Mouse (Mus musculus) lung, postnatal 0 days (tissue): Measurements from ENCODE around the gene Klhdc9. TPM values are rescaled to one million over a fixed set of nuclear protein-coding genes. Genes with fewer than 3 reads are reported as not detected.

Source experiments
- ATAC-seq: fragments of 200-750 bp; cut with Nextera tagmentation; 2 replicates; pipeline ENCODE4 v1.8.0; 2017; ENCODE audit warnings: moderate library complexity
- DNase-seq: peaks from one replicate; pipeline ENCODE4 v3.0.0-alpha.2; 2016; ENCODE audit warnings: low spot score
- H3K27ac ChIP-seq: fragments of 300-500 bp; sonication (generic); 2 replicates; pipeline ENCODE4 v1.5.1; 2014; ENCODE audit warnings: antibody characterized with exemption, mild to moderate bottlenecking, low read length, mixed read lengths
- H3K27me3 ChIP-seq: fragments of 300-500 bp; sonication (generic); replicated peaks from 2 replicates; pipeline ENCODE4 v1.6.1; 2014; ENCODE audit warnings: low read length, mixed read lengths; ENCODE audit not compliant: insufficient read depth
- H3K36me3 ChIP-seq: fragments of 300-500 bp; sonication (generic); 2 replicates; pipeline ENCODE4 v1.6.1; 2014; ENCODE audit warnings: low read length, mixed read lengths; ENCODE audit not compliant: insufficient read depth
- H3K4me1 ChIP-seq: fragments of 300-500 bp; sonication (generic); 2 replicates; pipeline ENCODE4 v1.6.1; 2014; ENCODE audit warnings: antibody characterized with exemption, low read depth, low read length, mixed read lengths; ENCODE audit not compliant: insufficient read depth
- H3K4me2 ChIP-seq: fragments of 300-500 bp; sonication (generic); replicated peaks from 2 replicates; pipeline ENCODE4 v1.6.1; 2014; ENCODE audit warnings: low read depth, mild to moderate bottlenecking, low read length, moderate library complexity, mixed read lengths
- H3K4me3 ChIP-seq: fragments of 300-500 bp; sonication (generic); 2 replicates; pipeline ENCODE4 v1.5.1; 2014; ENCODE audit warnings: low read depth, low read length
- H3K9ac ChIP-seq: fragments of 300-500 bp; sonication (generic); replicated peaks from 2 replicates; pipeline ENCODE4 v1.6.1; 2014; ENCODE audit warnings: low read depth, mild to moderate bottlenecking
- H3K9me3 ChIP-seq: fragments of 300-500 bp; sonication (generic); 2 replicates; pipeline ENCODE4 v1.6.1; 2016; ENCODE audit warnings: low read length, mixed read lengths
- CTCF ChIP-seq: IDR thresholded peaks from 2 replicates; pipeline ENCODE4 v1.5.1; 2016; ENCODE audit warnings: antibody characterized with exemption, mild to moderate bottlenecking
- EP300 ChIP-seq: IDR thresholded peaks from 2 replicates; pipeline ENCODE4 v1.6.1; 2016; ENCODE audit warnings: antibody characterized with exemption, mild to moderate bottlenecking, control low read depth
- WGBS: fragments of 180-500 bp; shearing (Covaris S2); extraction: QIAGEN DNeasy Blood & Tissue Kit; methylation state at CpG from one replicate; pipeline ENCODE4 v1.1.7; 2014; 5-methylcytosine and 5-hydroxymethylcytosine counted together
- polyA plus RNA-seq: library from polyadenylated mRNA; unstranded; fragments of >200 nt; fragmentation: Nextera tagmentation; extraction: Ambion mirVana; gene quantifications from 2 replicates; pipeline ENCODE4 v1.2.1, GENCODE M21; 2015

Klhdc9 gene
- polyA plus RNA-seq, 1 experiment from 2014 or later: 4.0 TPM

GRCm38 (mm10) chr1:171348665-171349064, 11.9 kb downstream of the Klhdc9 start:
- Histone ChIP-seq H3K36me3 (no peaks in the 10 kb centered on the region), H3K27me3 (no peaks in the 10 kb centered on the region), H3K9me3 (peaks cover 5% of the 10 kb centered on the region; the same call in 1 of the 2 replicates), H3K4me2 (no peak overlapping the region), H3K4me1 (peaks cover 16% of the 10 kb centered on the region; the same call in 1 of the 2 replicates), H3K4me3 (no peak overlapping the region), H3K9ac (no peak overlapping the region), H3K27ac (no peak overlapping the region)
- TF ChIP-seq EP300 (no peak), CTCF (no peak)
- WGBS: 91% methylated on average over 3 of the region's 3 CpGs
- DNase-seq: no peak
- ATAC-seq: no peak

- Histone ChIP-seq H3K36me3 (0 out of 2 replicates have a peak, but pooled peaks cover 2% of the 10 kb centered on the region), H3K4me2 (peak overlapping the region; percentile 95), H3K27me3 (no peaks in the 10 kb centered on the region), H3K27ac (peak overlapping the region; percentile 10), H3K9ac (peak overlapping the region; percentile 71), H3K9me3 (peaks cover 5% of the 10 kb centered on the region; the same call in 1 of the 2 replicates), H3K4me3 (peak overlapping the region; percentile 84), H3K4me1 (peaks cover 17% of the 10 kb centered on the region; the same call in 1 of the 2 replicates)
- TF ChIP-seq EP300 (no peak), CTCF (no peak)
- ATAC-seq: peak; percentile 4
- no peak for DNase-seq
- WGBS: 2% methylated on average over 14 of the region's 14 CpGs
Observed at GRCm38 (mm10) chr1:171346095-171346450, 14.5 kb downstream of the Klhdc9 start.

GRCm38 (mm10) chr1:171345225-171346094, 15.1 kb downstream of the Klhdc9 start, which contains the start of the genes Nit1 and Pfdn2:
Nit1 (minus strand) TSS chr1:171345646.
Pfdn2 (plus strand) TSS chr1:171345670.
- Histone ChIP-seq H3K36me3 (0 out of 2 replicates have a peak, but pooled peaks cover 9% of the 10 kb centered on the region), H3K9me3 (peaks cover 5% of the 10 kb centered on the region; the same call in 1 of the 2 replicates), H3K27me3 (no peaks in the 10 kb centered on the region), H3K27ac (peak within 1 kb of the TSS; percentile 10), H3K4me2 (peak within 1 kb of the TSS; percentile 95), H3K9ac (peak within 1 kb of the TSS; percentile 71), H3K4me3 (peak within 1 kb of the TSS; percentile 84), H3K4me1 (peaks cover 17% of the 10 kb centered on the region; the same call in 1 of the 2 replicates)
- DNase-seq (peak; percentile 96), ATAC-seq (peak; percentile 89)
- TF ChIP-seq CTCF (no peak; the same call in 1 of the 2 replicates), EP300 (no peak)
- WGBS: 2% methylated on average over 53 of the region's 53 CpGs

GRCm38 (mm10) chr1:171344715-171345114, 15.9 kb downstream of the Klhdc9 start:
- Histone ChIP-seq H3K9me3 (peaks cover 5% of the 10 kb centered on the region; the same call in 1 of the 2 replicates), H3K27me3 (no peaks in the 10 kb centered on the region), H3K9ac (peak overlapping the region; percentile 71; the same call in 1 of the 2 replicates), H3K27ac (peak overlapping the region; percentile 10), H3K4me3 (peak overlapping the region; percentile 84), H3K4me2 (peak overlapping the region; percentile 95), H3K36me3 (peaks cover 16% of the 10 kb centered on the region; the same call in 1 of the 2 replicates), H3K4me1 (peaks cover 17% of the 10 kb centered on the region; the same call in 1 of the 2 replicates)
- TF ChIP-seq CTCF (no peak), EP300 (0 out of 2 replicates have a peak, but pooled peaks have one; percentile 15)
- DNase-seq (peak; percentile 28), ATAC-seq (0 out of 2 replicates have a peak, but pooled peaks have one; percentile 7)
- WGBS: 67% methylated on average over 9 of the region's 9 CpGs

- Histone ChIP-seq H3K4me2 (peak overlapping the region; percentile 95), H3K9me3 (peaks cover 5% of the 10 kb centered on the region; the same call in 1 of the 2 replicates), H3K27me3 (no peaks in the 10 kb centered on the region), H3K9ac (no peak overlapping the region), H3K27ac (peak overlapping the region; percentile 10), H3K36me3 (peaks cover 22% of the 10 kb centered on the region; the same call in 1 of the 2 replicates), H3K4me1 (peaks cover 17% of the 10 kb centered on the region; the same call in 1 of the 2 replicates), H3K4me3 (no peak overlapping the region; the same call in 1 of the 2 replicates)
- peak; percentile 63 for ATAC-seq
- TF ChIP-seq CTCF: peak; percentile 46
- no peak for TF ChIP-seq EP300
- WGBS: 59% methylated on average over 8 of the region's 9 CpGs
- DNase-seq: peak; percentile 88
Observed at GRCm38 (mm10) chr1:171343922-171344677, 16.5 kb downstream of the Klhdc9 start.
